Mouse (Mus musculus) thymus, postnatal 10 days (tissue): Measurements from ENCODE around the gene Dlg5.

Experiments used
- DNase-seq, 2 experiments: peaks; one replicate each; pipeline ENCODE4 v3.0.0; 2021; ENCODE audit warnings: low spot score in 2 of 2

The Dlg5 gene

DNA sequence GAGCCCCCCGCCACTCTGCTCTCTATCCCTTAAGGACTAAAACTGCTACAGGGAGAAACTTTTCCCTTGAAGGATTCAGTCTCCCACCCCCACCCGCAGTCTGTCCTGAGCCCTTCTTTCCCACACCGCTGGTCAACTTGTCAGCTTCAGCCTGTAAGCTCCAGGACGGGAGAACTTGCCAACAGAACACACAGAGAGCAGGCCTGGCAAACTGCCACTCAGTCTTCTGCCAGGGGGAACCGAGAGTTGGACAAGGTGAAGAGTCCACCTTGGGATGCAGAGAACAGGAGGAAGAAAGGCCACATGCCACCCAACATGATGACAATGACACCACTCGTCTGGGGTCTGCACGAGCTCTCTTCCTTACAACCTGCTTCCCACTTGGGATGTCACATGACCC, 56.1 kb downstream of the Dlg5 start:
- DNase-seq: no peak

DNA sequence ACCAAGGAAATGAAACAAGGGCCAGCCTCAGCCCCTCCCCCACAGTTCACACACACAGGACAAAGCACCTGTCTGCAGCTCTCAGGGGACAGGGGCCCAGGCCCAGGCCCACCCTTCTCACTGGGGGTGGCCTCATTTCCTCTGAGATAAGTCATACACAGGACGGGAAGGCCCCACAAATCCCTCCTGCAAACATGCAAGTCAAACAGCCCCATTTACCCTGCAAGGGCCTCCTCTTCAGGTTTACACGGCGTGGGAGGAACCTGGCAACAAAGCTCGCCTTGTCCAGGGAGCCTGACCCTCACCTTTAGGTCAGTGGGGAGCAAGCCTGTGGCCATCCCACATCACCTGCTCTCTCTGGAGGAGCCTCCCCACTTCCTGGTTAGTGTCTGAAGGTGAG, 60.2 kb downstream of the Dlg5 start:
- no peak for DNase-seq

DNA sequence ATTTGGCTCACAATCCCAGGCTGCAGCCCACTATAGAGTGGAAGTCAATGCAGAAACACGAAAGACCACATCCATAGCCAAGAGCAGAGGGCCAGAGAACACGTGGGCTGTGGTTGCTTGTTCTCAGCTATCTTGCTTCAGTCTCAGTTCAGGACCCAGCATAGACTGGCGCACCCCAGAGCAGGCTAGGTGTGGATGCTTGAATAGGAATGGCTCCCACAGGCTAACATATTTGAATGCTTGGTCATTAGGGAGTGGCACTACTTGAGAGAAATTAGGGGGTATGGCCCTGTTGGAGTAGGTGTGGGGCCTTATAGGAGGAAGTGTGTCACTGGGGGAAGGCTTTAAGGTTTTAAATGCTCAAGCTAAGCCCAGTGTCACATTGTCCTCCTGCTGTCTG, 62.8 kb downstream of the Dlg5 start:
- DNase-seq: no peak

DNA sequence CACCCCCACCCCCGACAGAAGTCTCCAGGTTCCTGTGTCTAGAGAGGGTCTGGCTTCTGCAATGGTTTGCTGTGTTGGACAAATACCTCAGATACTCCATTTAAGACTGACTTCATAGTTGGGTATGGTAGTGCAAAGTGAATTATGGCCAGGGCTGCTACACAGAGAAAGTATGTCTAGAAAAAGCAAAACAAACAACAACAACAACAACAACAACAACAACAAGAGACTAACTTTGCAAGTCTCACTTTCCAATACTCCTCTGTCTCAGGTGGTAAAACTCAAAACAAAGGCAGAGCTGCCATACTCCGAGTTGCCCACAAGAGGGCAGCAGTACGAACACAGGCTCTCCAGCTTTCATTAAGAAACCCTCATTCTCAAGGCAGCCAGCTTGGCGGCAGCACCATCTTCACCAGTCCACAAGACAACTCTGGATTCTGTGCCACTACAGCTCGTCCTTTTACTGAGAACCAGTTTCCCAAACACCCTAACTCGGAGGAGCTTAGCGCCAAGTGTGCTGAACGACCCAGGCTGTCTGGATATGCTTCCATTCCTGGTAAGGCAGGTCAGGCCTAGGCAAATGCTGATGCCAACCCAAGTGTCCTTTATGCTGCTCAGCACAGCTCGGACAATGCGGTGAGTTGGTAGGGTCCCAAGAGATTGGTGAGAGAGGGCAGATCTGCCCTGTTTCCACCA, 63.8 kb downstream of the Dlg5 start:
- DNase-seq: peak in 1 of 2 experiments; percentile 38

DNA sequence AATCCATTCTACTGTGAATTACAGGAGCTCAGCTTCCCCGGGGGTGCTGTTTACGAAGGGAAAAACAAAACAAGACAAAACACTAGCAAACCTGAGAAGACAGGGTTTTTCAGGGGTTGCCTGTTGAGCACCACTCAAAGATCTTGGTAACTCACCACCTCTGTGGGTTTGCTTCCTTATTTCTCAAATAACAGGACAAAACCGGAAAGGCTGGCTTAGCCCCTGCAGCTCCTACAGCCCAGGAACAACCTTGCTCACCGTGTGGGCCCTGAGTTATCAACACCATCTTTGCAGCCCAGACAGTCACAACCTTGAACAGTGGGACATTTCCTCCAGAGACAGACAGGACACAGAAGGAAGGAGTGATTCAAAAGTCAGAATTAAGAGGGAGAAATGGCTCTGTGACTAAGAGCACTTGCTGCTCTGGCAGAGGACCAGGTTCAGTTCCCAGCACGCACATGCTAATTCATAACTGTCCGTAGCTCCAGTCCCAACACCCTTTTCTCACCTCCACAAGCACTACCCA, 66.2 kb downstream of the Dlg5 start:
- no peak for DNase-seq

DNA sequence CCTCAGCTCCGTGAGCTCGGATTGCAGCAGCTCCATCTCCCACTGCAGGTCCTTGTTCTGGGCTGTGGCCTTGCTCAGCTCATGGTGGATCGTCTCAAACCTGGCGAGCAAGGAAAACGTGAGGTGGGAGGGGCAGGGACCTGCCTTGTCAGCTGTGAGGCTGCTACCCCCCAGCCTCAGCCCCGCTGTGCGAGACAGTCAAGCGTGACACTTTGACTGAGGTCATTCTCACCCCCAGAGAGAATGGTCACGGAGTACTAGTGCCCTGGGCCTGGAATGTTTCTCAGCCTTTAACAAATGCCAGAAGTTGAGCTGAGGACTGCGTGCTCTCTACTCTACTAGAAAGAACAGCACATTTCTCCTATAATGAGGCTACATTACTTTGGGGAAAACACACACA, 69.1 kb downstream of the Dlg5 start:
- no peak for DNase-seq

DNA sequence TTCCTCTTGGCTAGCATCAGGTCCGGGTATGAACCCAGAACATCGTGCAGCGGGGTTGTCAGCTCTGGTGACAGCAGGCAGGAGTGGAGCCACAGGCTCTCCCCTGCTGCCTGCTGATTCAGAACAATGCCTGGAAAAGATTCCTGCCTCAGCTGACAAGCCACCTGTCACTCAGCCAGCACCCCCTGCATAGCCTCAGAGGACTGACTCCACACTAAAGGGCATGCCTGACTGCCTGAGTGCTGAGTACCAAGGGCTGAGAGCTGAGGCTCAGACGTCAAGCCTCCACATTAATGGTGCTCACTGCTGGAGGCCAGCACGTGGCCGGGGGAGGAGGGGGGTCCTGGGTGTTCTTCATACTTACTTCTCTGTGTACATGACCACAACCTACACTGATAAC, 72.4 kb downstream of the Dlg5 start:
- DNase-seq: no peak

DNA sequence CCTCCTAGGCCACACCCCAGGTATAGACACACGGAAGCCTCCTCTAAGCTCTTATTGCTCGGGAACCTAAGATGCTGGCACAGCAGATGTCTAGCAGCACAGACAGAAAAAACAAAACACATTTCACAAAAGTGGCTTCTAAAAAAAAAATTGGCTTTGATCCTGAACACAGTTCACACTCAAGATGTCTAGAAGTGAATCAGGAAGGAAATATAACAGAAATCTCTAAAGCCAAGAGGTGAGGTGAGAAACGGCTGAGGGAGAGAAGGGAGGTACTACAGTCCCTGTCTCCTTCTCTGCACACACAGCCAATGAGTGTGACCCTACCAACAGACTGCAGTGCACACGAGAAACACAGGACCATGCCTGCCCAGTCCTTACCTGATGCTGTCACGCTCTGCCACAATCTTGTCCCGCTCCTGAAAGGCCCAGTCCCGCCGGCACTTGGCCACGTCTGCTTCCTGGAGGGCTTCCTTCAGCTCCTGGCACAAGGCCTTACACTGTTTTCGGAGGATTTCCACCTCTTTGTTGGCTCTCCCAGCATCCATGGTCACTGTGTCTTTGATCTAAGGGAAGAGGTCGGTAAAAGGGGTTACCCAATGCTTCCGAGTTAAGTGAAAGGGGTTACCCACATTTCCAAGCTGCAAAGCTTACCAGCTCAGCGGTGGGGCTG, 73.9 kb downstream of the Dlg5 start:
- DNase-seq: no peak

DNA sequence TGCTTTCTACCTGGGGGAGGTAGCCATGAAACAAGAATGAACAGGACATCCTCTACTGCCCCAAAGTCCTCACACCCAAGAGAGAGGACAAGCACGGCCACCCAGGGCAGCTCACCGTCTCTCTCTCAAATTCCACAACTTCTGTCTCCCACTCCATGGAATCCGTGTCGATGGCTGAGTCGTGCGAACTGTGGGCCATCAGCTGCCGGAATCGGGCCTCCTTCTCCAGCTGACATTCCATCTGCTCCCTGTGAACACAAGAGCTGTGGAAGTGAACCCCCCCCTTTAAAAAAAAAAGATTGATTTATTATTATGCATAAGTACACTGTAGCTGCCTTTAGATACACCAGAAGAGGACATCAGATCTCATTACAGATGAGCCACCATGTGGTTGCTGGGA, 79.7 kb downstream of the Dlg5 start:
- no peak for DNase-seq

DNA sequence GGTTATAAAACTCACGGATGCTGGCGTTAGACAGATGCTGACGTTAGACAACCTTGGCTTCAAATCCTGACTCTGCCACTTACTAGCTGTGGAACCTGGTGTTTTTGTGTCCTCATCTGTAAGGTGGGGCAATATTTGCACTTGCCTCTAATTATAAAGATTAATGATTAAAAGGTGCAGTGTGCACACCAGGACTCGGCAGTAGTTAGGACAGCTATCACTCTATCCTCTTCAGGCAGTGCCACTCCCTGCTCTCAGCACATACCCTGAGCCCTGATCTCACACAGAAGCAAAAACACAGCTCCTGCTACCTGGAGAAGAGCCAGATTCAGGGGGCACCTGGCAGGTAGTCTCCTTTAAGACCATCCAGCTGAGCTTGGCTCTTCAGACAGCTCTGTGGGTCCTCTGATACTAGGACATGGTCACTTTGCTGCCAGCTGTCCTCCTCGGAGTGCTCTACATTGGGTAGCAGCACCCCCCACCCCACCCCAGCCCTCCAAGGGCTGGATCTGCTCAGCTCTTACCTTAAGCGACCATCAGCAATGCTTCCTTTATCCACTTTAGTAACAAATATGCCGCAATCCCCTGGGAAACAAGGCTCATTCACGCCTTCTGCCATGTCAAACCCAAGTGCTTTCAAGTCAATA, 80.9 kb downstream of the Dlg5 start:
- DNase-seq: no peak

DNA sequence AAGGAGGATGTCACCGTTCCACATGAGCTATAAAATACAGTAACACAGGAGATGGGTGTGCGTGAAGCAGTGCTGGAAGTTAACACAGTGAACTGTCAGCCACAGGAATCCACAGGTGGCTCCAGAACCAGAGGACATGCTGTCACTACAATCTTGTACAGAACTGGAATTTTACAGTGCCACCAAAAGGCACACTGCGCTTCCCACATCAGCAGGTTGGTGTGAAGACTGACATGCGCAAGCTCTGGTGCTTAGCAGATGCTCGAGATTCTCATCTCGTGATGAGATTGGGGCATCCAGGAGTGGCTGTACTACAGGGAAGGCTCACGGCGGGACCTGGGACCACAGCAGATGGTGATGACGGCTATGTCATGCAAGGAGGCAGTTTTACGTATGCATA, 82.9 kb downstream of the Dlg5 start:
- no peak for DNase-seq

DNA sequence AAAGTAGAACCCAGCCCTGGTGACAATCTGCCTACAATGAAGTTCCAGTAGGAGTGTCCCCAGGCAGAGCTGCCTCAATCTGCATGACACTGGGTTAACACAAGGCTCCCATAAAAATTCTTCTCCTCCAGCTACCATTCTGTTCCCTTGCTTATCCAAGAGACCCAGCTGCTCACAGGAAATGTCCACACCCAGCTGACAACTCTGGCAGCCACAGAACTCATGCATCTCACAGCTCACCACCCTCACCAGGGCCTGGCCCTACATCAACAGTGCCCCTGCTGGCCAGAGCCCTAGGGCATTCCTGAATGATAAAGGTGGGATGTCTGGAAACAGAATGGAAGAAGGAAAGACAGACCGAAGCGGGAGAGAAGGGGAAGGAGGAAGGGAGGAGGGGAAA, 96.8 kb downstream of the Dlg5 start:
- DNase-seq: no peak

DNA sequence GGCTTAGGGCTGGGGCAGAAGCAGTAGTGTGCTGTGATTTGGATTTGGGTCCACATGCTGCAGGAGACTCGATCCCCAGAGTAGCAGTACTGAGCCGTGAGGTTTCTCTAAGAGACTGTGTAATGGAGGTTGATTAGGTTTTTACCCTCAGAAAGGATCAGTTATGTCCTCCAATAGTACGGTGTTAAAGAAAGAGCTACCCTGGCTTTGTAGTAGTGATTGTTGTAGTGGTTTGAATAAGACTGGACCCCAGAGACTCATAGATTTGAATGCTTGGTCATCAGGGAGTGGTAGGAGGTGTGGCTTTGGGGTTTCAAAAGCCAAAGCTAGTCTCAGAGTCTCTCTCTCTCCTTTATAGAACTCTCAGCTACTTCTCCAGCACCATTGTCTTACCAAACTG, 100.9 kb downstream of the Dlg5 start:
- no peak for DNase-seq

DNA sequence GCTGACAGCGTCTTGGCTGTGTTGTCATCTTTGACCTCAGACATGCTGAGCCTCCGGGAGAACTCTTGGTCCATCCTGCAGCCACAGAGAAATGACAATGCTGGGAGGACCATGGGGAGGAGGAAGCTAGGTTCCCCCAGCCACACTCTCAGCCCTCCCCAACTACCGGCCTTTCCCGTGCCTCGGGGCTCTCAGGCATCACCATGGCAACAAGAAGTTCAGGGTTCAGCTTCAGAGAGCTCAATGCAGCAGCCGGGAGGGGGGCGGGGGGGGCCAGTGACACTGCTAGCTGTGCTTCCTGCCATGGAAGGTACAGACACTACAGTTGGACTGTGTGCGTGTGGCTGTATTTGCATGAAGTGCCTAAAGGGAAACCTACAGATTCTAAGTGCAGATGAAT, 101.3 kb downstream of the Dlg5 start:
- DNase-seq: no peak

DNA sequence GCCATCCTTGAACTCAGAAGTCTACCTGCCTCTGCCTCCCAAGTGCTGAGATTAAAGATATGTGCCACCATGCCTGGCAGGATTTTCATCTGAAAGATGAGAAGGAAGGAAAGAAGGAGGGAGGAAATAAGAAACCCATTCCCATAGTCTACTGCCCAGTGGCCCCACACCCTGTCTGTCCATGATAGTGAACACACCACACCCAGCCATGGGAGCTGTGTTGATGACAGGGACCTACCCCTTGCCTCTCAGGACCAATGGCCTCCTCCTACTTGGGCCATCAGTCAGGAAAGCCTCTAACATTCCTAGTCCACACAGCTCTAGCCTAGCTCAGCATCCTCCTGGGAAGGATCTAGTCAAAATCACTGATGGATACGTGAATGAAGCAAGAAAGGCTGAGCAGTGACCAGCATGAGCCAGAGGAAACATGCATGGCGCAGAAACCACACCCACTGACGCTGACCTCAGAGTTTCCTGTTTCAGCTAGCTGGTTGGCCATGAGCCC, 102.7 kb downstream of the Dlg5 start:
- DNase-seq: no peak

DNA sequence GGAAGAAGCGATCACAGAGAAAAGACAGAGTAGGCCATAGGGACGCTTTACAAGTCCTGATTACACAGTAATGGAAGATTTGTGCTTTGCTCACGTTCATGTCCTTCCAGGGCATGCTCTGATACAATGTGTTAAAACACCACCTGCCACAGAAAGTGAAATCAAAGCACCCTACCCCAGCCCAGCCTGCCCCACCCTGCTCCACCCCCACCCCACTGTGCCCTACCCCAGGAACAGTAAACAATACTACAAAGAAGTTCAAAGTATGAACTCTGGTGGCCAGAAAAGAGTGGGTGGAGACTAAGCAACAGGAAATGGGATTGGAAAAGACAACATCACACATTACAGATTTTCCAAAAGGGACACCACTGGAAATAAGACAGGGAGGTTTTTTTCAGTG, 104.0 kb downstream of the Dlg5 start:
- DNase-seq: no peak

DNA sequence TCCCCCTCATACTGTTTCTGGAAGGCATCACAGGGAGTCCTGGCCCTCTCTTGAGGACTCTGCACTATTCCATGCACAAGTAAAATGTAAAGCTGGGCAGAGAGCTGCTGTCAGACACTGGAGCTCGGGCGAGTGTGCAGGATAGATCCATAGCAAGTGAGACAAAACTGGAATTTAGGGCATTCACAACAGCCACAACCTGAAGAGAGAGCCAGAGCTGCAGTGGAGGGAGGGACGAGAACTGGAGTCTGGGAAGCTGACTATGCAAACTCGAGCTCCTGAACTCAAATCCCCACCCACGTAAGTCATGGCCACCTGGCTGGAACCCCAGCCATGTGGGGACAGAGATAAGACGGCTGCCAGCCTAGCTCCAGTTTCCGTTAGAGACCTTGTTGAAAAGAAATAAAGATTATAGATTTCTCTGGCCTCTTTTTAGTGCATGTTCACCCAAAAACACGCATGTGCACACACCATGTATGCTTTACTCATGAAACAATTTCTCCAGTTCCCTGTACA, 105.4 kb downstream of the Dlg5 start:
- DNase-seq: no peak

DNA sequence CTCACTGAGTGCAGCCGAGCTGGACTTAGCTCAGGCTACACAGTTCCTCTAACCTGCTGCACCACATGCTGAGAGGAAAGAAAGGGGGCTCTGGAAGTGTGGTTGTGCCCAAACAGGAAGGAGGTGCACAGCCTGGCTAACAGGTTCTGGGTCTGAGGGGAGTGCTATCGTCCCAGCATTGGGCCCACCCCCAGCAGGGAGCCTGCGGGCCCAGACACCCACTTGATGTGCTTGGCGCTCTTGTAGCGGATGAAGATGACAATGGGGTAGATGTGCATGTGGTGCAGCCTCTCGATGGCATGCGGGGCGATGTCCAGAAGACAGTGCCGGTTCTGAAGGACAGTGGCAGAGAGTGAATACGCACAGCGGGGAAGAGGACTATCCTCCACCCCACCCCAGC, 108.8 kb downstream of the Dlg5 start:
- no peak for DNase-seq

DNA sequence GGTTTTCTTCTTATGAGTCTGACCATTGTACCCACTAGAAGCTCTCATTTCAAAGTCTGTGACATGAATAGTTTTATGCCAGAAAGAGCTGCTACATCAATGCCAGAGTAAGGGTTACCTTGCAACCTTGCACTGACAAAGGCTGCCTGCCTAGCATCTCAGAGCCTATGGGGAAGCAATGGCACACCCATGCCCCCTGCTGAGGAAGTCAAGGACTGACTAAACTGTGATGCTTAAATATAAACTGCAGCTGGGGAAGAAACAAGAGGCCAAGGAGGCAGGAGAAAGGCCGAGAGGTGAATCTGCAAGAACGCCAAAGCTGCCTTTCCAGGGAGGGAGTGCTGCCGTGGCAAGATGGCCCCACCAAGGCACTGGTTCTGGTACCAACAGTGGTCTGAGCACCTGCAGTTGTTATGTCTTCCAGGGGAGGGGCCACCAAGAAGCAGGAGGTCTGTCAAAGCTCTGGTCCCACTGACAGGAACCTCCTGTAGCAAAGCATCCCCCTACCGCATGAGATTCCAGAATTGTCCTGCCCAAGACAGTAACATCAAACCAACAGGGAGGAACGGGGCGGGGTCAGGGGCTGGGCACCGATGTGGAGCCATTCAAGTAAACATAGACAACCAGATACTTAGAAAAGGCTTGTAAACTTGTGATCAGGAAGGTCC, 111.0 kb downstream of the Dlg5 start:
- no peak for DNase-seq

DNA sequence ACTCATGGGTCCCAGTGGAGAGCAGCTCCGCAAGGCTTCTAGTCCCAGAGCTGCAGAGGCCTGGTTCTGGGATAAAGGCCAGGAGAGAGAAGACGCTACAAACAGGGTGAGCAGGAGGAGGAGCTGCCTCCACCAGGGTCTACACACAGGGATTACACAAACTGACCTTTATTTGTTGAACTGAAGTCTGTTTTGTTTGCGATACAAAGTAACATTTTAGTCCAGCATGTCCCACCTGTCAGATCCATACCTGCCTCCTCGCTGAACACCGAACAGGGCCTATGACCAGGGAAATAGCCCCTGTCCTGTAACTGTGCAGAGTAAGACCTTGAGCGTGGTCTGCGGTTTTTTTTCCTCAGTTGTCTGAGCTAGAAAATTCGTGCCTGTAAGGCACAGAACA, 111.9 kb downstream of the Dlg5 start:
- no peak for DNase-seq

DNA sequence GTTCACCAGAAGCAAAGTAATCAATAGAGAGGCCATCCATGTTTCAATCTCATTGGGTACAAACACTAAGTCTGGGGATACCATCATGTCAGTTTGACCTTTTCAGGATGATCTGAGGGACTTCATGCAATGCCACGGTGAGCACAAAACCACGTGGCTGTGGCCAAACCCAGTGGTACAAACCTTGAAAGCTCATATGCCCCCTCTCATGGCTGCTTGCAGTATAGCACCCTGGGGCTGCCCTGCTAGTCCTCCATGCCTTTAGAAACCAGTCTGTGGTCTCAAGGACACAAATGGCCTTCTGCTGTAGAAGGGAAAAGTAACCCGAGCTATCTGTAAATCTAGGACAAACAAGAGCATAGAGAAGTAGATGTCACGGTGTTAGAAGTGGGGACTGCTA, 113.6 kb downstream of the Dlg5 start:
- DNase-seq: no peak

DNA sequence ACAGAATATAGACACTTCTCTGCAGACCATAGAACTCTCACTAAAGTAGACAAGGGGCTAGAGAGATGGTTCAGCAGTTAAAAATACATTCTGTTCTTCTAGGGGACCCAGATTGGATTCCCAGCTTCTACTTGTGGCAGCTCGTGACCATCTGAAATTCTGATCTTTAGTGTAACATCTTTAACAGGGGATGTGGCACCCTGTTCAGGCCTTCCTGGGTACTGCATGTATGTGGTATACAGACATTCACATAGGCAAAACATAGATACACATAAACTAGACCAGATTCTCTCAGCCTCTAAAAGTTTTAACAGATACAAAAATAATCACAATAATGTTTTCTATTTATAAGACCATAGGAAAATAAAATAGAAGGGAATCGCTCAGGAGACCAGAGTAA, 120.7 kb downstream of the Dlg5 start:
- no peak for DNase-seq
